Mouse (Mus musculus): ENCODE results near the gene Rprd1b.

Rprd1b gene

DNA sequence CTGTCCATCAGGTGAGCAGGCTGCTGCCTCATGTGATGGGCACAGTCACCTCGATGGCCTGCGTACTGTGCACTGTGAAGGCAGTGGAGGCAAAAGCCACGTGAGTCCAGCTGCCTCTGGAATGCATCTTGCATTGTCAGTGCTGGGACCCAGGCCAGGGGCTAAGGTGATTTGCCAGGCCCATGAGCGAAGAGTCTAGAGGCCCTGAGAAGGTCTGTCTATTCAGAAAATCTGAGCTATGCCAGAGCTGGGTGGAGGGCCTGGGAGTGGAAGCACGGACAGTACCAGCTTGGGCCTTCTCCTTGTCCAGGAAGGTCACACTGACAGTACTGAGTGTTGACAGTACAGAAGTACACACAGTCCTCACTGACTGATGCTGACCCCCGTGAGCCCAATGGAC, 94.5 kb downstream of the Rprd1b start:
- DNase-seq (ENCODE audit: low spot score in 2 of 2): no peak

DNA sequence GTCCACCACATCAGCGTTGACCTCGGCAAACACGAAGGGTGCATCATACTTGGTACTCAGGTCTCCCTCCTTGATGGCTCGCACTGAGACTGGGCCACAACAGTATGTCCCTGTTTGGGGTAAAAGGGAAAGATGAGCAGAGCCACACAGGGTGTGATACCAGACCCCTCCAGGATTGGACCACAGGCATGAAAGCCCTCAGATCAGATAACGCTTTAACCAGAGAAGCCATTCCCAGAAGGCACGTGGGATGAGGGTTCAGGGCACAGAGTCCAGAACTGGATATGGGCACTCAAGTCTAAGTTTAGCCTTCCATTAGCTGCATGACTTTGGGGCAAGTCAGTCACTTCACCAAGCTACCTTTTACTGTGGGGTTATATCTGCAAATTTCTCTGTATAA, 98.9 kb downstream of the Rprd1b start:
- no peak for DNase-seq (ENCODE audit: low spot score in 2 of 2)

- DNase-seq (ENCODE audit: low spot score in 2 of 2): no peak
These were observed 99.6 kb downstream of the Rprd1b start for GRCm38 (mm10) chr2:158127872-158128271.

GRCm38 (mm10) chr2:158128461-158129130, 100.3 kb downstream of the Rprd1b start:
- no peak for DNase-seq (ENCODE audit: low spot score in 2 of 2)

GRCm38 (mm10) chr2:158129291-158130002, 101.2 kb downstream of the Rprd1b start:
- DNase-seq (ENCODE audit: low spot score in 2 of 2): no peak

- DNase-seq (ENCODE audit: low spot score in 2 of 2): no peak
These were observed 102.2 kb downstream of the Rprd1b start for GRCm38 (mm10) chr2:158130391-158130986.

- DNase-seq (ENCODE audit: low spot score in 2 of 2): no peak
These were observed 103.0 kb downstream of the Rprd1b start for GRCm38 (mm10) chr2:158131197-158131835.

- no peak for DNase-seq (ENCODE audit: low spot score in 2 of 2)
These were observed 104.0 kb downstream of the Rprd1b start for GRCm38 (mm10) chr2:158132320-158132719.

- DNase-seq (ENCODE audit: low spot score in 2 of 2): no peak
These were observed 104.8 kb downstream of the Rprd1b start for GRCm38 (mm10) chr2:158133050-158133449.

- DNase-seq (ENCODE audit: low spot score in 2 of 2): no peak
These were observed 107.9 kb downstream of the Rprd1b start for GRCm38 (mm10) chr2:158136205-158136604.

DNA sequence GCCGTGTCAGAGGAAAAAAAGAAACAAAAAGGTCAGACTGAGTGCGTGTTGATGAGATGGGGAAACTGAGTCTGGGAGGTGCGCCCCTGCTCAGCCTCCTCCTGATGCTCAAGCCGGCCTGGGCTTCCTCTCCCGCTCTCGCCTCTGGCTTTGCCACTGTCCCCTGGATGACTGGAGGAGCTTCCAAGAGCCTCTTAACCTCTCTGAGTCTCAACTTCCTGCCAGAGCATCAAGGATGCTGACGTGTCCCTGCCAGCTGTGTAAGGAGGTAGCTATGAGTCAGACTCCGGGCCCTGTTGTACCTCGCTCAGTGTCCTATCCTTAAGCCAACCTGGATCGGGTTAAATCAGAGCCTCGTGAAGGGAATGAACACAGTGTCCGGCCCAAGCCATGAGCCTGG, 109.5 kb downstream of the Rprd1b start:
- no peak for DNase-seq (ENCODE audit: low spot score in 2 of 2)

- DNase-seq (ENCODE audit: low spot score in 2 of 2): no peak
These were observed 110.5 kb downstream of the Rprd1b start for GRCm38 (mm10) chr2:158138778-158139177.

GRCm38 (mm10) chr2:158139628-158140027, 111.3 kb downstream of the Rprd1b start:
- peak in 1 of 2 experiments; percentile 59 for DNase-seq (ENCODE audit: low spot score in 2 of 2)

DNA sequence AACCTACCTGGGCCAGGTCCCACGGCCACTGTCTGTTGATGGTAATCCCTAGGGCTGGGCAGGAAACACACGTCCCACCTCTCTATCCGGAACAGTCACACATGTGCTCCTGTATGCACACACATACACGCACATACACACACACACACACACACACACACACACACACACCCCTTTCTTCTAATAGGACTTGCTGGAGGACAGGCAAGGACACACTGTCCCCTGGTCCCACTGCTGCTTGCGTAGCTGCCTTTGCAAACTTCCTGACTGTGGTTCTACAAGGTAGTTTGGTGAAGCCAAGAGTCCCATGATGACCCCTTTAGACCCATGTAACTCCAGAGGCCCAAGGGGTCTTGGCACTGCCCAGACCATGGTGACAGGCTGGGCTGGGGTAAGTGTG, 112.4 kb downstream of the Rprd1b start:
- no peak for DNase-seq (ENCODE audit: low spot score in 2 of 2)

- no peak for DNase-seq (ENCODE audit: low spot score in 2 of 2)
These were observed 113.0 kb downstream of the Rprd1b start for GRCm38 (mm10) chr2:158141271-158141670.

DNA sequence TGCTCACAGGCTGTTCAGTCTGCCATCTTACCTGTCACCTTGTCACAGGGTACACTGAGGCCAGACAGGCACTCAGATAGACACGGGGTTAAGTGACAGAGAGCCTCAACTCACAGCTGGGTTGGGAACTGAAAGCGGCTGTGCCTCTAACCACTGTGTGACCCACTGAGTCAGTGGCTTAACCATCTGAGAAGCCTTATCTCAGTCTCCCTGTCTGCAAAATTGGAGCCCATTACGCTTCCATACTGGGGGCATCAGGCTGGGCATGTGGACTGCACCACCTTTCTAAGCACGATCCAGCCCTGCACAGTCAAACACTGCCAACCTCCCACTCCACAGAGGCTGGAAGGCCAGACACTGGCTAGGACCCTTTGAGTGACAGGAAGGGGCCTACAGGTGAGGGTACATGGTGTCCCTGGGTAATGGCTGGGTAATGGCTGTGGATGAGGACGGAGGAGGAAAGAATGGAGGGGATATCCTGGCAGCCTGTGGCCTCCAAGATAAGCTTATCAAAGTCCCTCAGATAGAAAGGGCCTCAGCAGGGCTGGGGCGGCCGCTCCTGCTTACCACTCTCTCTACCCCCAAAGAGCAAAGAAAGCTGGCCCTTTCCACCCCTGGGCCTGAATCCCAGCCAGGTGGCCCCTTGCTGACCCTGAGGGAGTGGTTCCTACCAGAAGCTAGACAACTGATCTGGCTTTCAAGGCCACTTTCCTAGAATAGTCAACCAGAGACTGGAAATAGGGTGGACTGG, 113.6 kb downstream of the Rprd1b start:
- DNase-seq (ENCODE audit: low spot score in 2 of 2): no peak

DNA sequence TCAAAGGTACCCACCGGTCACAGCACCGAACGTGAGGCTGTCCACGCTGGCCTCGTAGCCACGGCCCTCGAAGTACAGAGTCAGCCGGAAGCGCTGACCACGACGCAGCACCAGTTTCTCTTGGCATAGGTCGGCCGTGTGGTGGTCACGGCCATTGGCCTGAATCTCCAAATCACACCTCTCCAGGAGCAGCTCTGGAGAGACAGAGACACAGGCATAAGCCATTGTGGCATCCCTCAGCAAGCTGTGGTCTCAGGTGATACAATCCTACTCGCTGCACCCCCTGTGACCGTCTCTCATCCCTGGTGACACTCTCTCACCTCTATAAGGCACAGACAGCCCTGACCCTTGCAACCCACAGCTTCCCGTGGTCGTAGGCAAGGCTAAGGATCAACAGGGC, 114.7 kb downstream of the Rprd1b start:
- no peak for DNase-seq (ENCODE audit: low spot score in 2 of 2)

DNA sequence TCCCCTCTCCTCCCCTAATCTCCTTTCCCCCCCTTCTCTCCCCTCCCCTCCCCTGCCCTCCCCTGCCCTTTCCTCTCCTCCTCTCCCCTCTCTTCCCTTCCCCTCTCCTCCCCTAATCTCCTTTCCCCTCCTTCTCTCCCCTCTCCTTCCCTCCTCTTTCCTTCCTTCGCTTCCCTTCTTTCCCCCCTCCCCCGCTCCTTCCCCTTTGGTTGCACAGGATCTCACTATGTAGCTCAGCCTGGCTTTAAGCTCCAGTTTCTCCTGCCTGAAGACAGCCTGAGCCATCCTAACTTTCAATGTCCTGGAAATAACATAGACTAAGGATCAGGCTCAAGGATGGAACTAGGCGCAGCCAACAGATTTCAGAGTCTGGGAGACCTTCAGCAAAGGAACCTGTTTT, 115.5 kb downstream of the Rprd1b start:
- DNase-seq (ENCODE audit: low spot score in 2 of 2): no peak

DNA sequence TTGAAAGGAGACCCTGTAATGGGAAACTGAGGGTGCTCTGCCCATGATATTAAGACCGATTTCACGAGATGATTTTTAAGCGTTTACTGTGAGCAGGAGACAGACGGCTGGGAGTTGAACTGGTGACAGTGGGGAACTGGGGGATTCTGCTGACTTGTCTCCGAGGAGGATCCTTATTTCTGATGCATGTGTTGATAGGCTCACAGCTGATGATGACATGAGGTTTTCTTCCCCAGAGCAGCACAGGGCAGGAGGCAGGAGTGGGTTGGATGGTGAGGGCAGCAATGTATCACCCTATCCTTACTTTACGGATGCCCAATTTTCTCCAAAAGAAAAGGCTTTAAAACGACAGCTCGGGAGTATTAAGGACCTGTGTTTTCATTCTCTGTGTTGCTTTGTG, 116.0 kb downstream of the Rprd1b start:
- no peak for DNase-seq (ENCODE audit: low spot score in 2 of 2)

DNA sequence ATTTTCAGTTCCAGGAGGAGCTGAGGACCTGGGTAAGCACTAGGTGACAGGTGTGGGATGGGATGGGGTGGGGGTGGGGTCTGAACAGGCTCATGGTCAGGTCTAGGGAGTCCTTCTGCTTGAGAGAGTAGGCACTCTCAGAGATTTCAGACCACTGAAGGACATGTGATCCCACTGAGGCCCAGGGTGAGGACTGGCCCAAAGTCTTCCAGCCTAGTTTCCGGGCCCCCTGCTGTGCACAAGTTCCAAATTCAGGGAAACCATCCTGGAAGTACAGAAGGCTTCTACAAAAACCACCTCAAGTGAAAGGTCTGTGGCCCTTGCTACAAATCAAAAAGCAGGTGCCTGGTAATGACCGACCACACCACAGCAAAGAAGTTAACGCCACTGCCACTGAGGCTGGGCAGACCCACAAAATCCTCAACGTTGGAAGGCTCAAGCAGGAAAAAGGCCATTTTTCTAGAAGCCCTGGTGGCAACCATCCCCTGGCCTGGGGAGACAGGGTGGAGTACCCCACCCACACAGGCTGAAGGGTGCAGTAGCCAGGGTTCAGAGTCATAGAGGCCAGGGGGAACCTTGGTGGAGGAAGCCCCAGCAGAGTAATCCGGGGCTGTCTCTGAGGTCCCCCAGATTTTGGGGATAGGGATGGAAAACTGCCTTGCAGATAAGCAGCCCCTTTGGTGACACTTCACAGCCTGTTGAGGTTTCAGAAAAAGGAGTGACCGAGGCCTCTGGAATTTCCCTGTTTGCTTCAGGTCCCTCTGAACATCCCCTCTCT, 116.6 kb downstream of the Rprd1b start:
- DNase-seq (ENCODE audit: low spot score in 2 of 2): no peak

GRCm38 (mm10) chr2:158145528-158146065, 117.3 kb downstream of the Rprd1b start:
- no peak for DNase-seq (ENCODE audit: low spot score in 2 of 2)
